Mouse (Mus musculus) heart, embryonic 16.5 days (tissue): ENCODE measurements at regions not wholly inside any gene's neighbourhood (a gene's known extent, or its start where the extent isn't known, plus 50 kb on each side); places are given as distances from the start of the nearest gene placed in this dataset.

Experiments used
- ATAC-seq: fragments of 200-750 bp; cut with Nextera tagmentation; replicated peaks from 2 replicates; pipeline ENCODE4 v1.8.0; 2017; ENCODE audit warnings: moderate number of reproducible peaks; ENCODE audit not compliant: insufficient read depth, low FRiP score; ENCODE audit errors: extremely low read depth
- H3K27ac ChIP-seq: fragments of 300-500 bp; sonication (generic); 2 replicates; pipeline ENCODE4 v1.5.1; 2014; ENCODE audit warnings: mild to moderate bottlenecking, low read length, control low read depth, moderate library complexity
- H3K27me3 ChIP-seq: fragments of 300-500 bp; sonication (generic); 2 replicates; pipeline ENCODE4 v1.6.1; 2014; ENCODE audit warnings: low read length, mixed read lengths; ENCODE audit not compliant: control insufficient read depth, insufficient read depth
- H3K36me3 ChIP-seq: fragments of 300-500 bp; sonication (generic); 2 replicates; pipeline ENCODE4 v1.6.1; 2014; ENCODE audit not compliant: control insufficient read depth, insufficient read depth
- H3K4me1 ChIP-seq: fragments of 300-500 bp; sonication (generic); 2 replicates; pipeline ENCODE4 v1.6.1; 2014; ENCODE audit warnings: low read length, mixed read lengths; ENCODE audit not compliant: control insufficient read depth, insufficient read depth
- H3K4me2 ChIP-seq: fragments of 300-500 bp; sonication (generic); 2 replicates; pipeline ENCODE4 v1.6.1; 2014; ENCODE audit warnings: low read depth, mild to moderate bottlenecking, control low read depth, low read length
- H3K4me3 ChIP-seq: fragments of 300-500 bp; sonication (generic); 2 replicates; pipeline ENCODE4 v1.5.1; 2014; ENCODE audit warnings: mild to moderate bottlenecking, control low read depth, low read length
- H3K9ac ChIP-seq: fragments of 300-500 bp; sonication (generic); 2 replicates; pipeline ENCODE4 v1.6.1; 2014; ENCODE audit warnings: low read length, control low read depth
- H3K9me3 ChIP-seq: fragments of 300-500 bp; sonication (generic); replicated peaks from 2 replicates; pipeline ENCODE4 v1.6.1; 2016; ENCODE audit warnings: low read length; ENCODE audit not compliant: control insufficient read depth
- WGBS: fragments of 180-500 bp; shearing (Covaris S2); extraction: QIAGEN DNeasy Blood & Tissue Kit; methylation state at CpG from one replicate; pipeline ENCODE4 v1.1.7; 2014; 5-methylcytosine and 5-hydroxymethylcytosine counted together

GRCm38 (mm10) chr2:174532671-174533363 lies 59.9 kb upstream of the Prelid3b start:
- Histone ChIP-seq H3K4me2 (no peak overlapping the region), H3K9me3 (no peaks in the 10 kb centered on the region), H3K4me3 (no peak overlapping the region), H3K27me3 (no peaks in the 10 kb centered on the region), H3K36me3 (no peaks in the 10 kb centered on the region), H3K4me1 (no peaks in the 10 kb centered on the region), H3K27ac (no peak overlapping the region), H3K9ac (no peak overlapping the region)
- no peak for ATAC-seq
- WGBS: 55% methylated on average over 12 of the region's 12 CpGs

GRCm38 (mm10) chr2:174540717-174541116 lies 67.8 kb upstream of the Prelid3b start:
- Histone ChIP-seq H3K27me3 (no peaks in the 10 kb centered on the region), H3K4me1 (no peaks in the 10 kb centered on the region), H3K4me2 (no peak overlapping the region), H3K36me3 (no peaks in the 10 kb centered on the region), H3K27ac (no peak overlapping the region), H3K4me3 (no peak overlapping the region), H3K9ac (no peak overlapping the region), H3K9me3 (0 out of 2 replicates have a peak, but pooled peaks cover 3% of the 10 kb centered on the region)
- 63% methylated on average over 5 of the region's 5 CpGs for WGBS
- ATAC-seq: no peak

- Histone ChIP-seq H3K4me2 (no peak overlapping the region), H3K36me3 (no peaks in the 10 kb centered on the region), H3K4me3 (no peak overlapping the region), H3K9me3 (0 out of 2 replicates have a peak, but pooled peaks cover under 1% of the 10 kb centered on the region), H3K27me3 (no peaks in the 10 kb centered on the region), H3K9ac (no peak overlapping the region), H3K4me1 (no peaks in the 10 kb centered on the region), H3K27ac (no peak overlapping the region)
- ATAC-seq: no peak
- WGBS: 86% methylated on average over 3 of the region's 3 CpGs
These were observed 74.3 kb upstream of the Prelid3b start for GRCm38 (mm10) chr2:174547207-174547606.

- Histone ChIP-seq H3K27ac (no peak overlapping the region), H3K36me3 (no peaks in the 10 kb centered on the region), H3K9ac (no peak overlapping the region), H3K4me2 (no peak overlapping the region), H3K27me3 (no peaks in the 10 kb centered on the region), H3K4me3 (no peak overlapping the region), H3K9me3 (no peaks in the 10 kb centered on the region), H3K4me1 (no peaks in the 10 kb centered on the region)
- no peak for ATAC-seq
- WGBS: 82% methylated on average over 6 of the region's 6 CpGs
These were observed 74.8 kb upstream of the Prelid3b start for GRCm38 (mm10) chr2:174547701-174548100.

- Histone ChIP-seq H3K4me3 (no peak overlapping the region), H3K27me3 (no peaks in the 10 kb centered on the region), H3K9ac (no peak overlapping the region), H3K4me1 (no peaks in the 10 kb centered on the region), H3K4me2 (no peak overlapping the region), H3K27ac (no peak overlapping the region), H3K9me3 (no peaks in the 10 kb centered on the region), H3K36me3 (no peaks in the 10 kb centered on the region)
- 73% methylated on average over 4 of the region's 4 CpGs for WGBS
- no peak for ATAC-seq
These were observed 75.9 kb upstream of the Prelid3b start for GRCm38 (mm10) chr2:174548776-174549175.

- H3K4me2 ChIP-seq: no peak overlapping the region
- ATAC-seq: no peak
- H3K27me3 ChIP-seq: no peaks in the 10 kb centered on the region
- no peak overlapping the region for H3K4me3 ChIP-seq
- H3K4me1 ChIP-seq: no peaks in the 10 kb centered on the region
- no peak overlapping the region for H3K9ac ChIP-seq
- no peaks in the 10 kb centered on the region for H3K36me3 ChIP-seq
- H3K27ac ChIP-seq: no peak overlapping the region
- 81% methylated on average over 11 of the region's 11 CpGs for WGBS
- no peaks in the 10 kb centered on the region for H3K9me3 ChIP-seq
These were observed 82.9 kb upstream of the Prelid3b start for GRCm38 (mm10) chr2:174555778-174556177.

- no peak for ATAC-seq
- Histone ChIP-seq H3K9ac (no peak overlapping the region), H3K36me3 (no peaks in the 10 kb centered on the region), H3K4me2 (no peak overlapping the region), H3K27ac (no peak overlapping the region), H3K4me3 (no peak overlapping the region), H3K27me3 (no peaks in the 10 kb centered on the region), H3K4me1 (no peaks in the 10 kb centered on the region), H3K9me3 (no peaks in the 10 kb centered on the region)
- 24% methylated on average over 7 of the region's 7 CpGs for WGBS
These were observed 81.4 kb upstream of the Zfp831 start for GRCm38 (mm10) chr2:174561828-174562429.

- WGBS: 72% methylated on average over 3 of the region's 3 CpGs
- Histone ChIP-seq H3K4me3 (no peak overlapping the region), H3K27me3 (no peaks in the 10 kb centered on the region), H3K9me3 (no peaks in the 10 kb centered on the region), H3K4me2 (no peak overlapping the region), H3K27ac (no peak overlapping the region), H3K9ac (no peak overlapping the region), H3K4me1 (no peaks in the 10 kb centered on the region), H3K36me3 (no peaks in the 10 kb centered on the region)
- ATAC-seq: no peak
These were observed 79.4 kb upstream of the Zfp831 start for GRCm38 (mm10) chr2:174563917-174564316.

- Histone ChIP-seq H3K9ac (no peak overlapping the region), H3K4me3 (no peak overlapping the region), H3K9me3 (no peaks in the 10 kb centered on the region), H3K27me3 (no peaks in the 10 kb centered on the region), H3K4me1 (no peaks in the 10 kb centered on the region), H3K4me2 (no peak overlapping the region), H3K36me3 (no peaks in the 10 kb centered on the region), H3K27ac (no peak overlapping the region)
- WGBS: 27% methylated on average over 4 of the region's 5 CpGs
- ATAC-seq: no peak
These were observed 78.5 kb upstream of the Zfp831 start for GRCm38 (mm10) chr2:174564817-174565216.
